Mouse (Mus musculus): ENCODE results near the gene Olfr914.

Olfr914 gene

GRCm38 (mm10) chr9:38604802-38605201, at the start of gene Olfr914:
Gene Olfr914, plus strand, starts transcription at chr9:38605102.
- DNase-seq (ENCODE audit: low spot score in 2 of 2): no peak

GRCm38 (mm10) chr9:38579878-38580277, 25.0 kb upstream of the Olfr914 start, which contains the start of gene Olfr912:
Gene Olfr912, plus strand, starts transcription at chr9:38580178.
- no peak for DNase-seq (ENCODE audit: low spot score in 2 of 2)

- no peak for DNase-seq (ENCODE audit: low spot score in 2 of 2)
Observed at GRCm38 (mm10) chr9:38591056-38591455, 13.8 kb upstream of the Olfr914 start.

GRCm38 (mm10) chr9:38592459-38592858, 12.4 kb upstream of the Olfr914 start, which contains the start of gene Olfr913:
Gene Olfr913, plus strand, starts transcription at chr9:38592759.
- no peak for DNase-seq (ENCODE audit: low spot score in 2 of 2)

- DNase-seq (ENCODE audit: low spot score in 2 of 2): no peak
Observed at GRCm38 (mm10) chr9:38632406-38632805, 27.5 kb downstream of the Olfr914 start.

DNA sequence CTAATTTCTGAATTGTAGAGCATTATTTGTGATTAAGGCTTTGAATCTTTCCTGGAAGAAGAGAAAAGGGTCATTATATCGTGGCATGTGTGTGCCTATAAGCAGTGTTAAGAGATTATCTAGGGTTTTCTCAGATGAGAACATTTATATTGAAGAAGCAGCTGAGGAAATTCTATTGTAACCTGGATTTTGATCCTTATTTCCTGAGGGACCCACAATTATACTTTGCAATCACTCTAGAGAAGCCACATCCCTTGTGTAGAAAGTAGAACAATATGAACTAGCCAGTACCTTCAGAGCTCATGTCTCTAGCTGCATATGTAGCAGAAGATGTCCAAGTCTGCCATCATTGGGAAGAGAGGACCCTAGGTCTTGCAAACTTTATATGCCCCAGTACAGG, 54.9 kb downstream of the Olfr914 start, which contains the start of gene Olfr916:
Olfr916 (minus strand) TSS at position 101 of the 400 bp plus-strand sequence.
- no peak for DNase-seq (ENCODE audit: low spot score in 2 of 2)
